In genomic region chr2:35131491-35131890, GRCm38 (mm10) we compare ENCODE assay signal across 7 mouse cellular contexts. TPM values are rescaled to one million over a fixed set of nuclear protein-coding genes. Genes with fewer than 3 reads are reported as not detected.
DNase-seq lines count a peak whose midpoint lies in the region; ATAC-seq and TF ChIP-seq lines count a peak whose summit lies in the region.

No protein-coding gene starts in this region.

- DNase-seq in lung, adult 2 months = no peak
- no peak for DNase-seq in limb, embryonic 14.5 days (ENCODE audit: low spot score)
- no peak for DNase-seq in thymus, postnatal 0 days (ENCODE audit: low spot score)
- DNase-seq in frontal cortex, postnatal 36 days (ENCODE audit: low spot score in 2 of 2) = no peak

- H3K36me3 ChIP-seq in lung, embryonic 15.5 days = peaks cover 17% of the 10 kb centered on the region
- peaks cover 22% of the 10 kb centered on the region for H3K36me3 ChIP-seq in forebrain, embryonic 13.5 days (ENCODE audit: poor library complexity, severe bottlenecking)
- peaks cover 20% of the 10 kb centered on the region for H3K36me3 ChIP-seq in limb, embryonic 14.5 days (ENCODE audit: control insufficient read depth, insufficient read depth, low read length)
- peaks cover 5% of the 10 kb centered on the region; the same call in 1 of the 2 replicates for H3K36me3 ChIP-seq in stomach, embryonic 15.5 days

- no peak for TF ChIP-seq POLR2A in lung, adult 2 months (IDR thresholded peaks at IDR 0.05; ENCODE audit: borderline replicate concordance, extremely low read depth, low read depth, low read length)
- TF ChIP-seq POLR2A in limb, embryonic 14.5 days (IDR thresholded peaks at IDR 0.05; ENCODE audit: borderline replicate concordance, extremely low read depth, insufficient read depth, insufficient read length) = no peak

- H3K27me3 ChIP-seq in lung, embryonic 15.5 days = no peaks in the 10 kb centered on the region
- no peaks in the 10 kb centered on the region for H3K27me3 ChIP-seq in forebrain, embryonic 13.5 days
- no peaks in the 10 kb centered on the region for H3K27me3 ChIP-seq in limb, embryonic 14.5 days (ENCODE audit: control insufficient read depth, insufficient read depth, low read length)
- H3K27me3 ChIP-seq in stomach, embryonic 15.5 days (replicated peaks) = no peaks in the 10 kb centered on the region

- H3K4me1 ChIP-seq in lung, embryonic 15.5 days = peaks cover 18% of the 10 kb centered on the region
- H3K4me1 ChIP-seq in lung, adult 2 months (ENCODE audit: control insufficient read depth, insufficient read depth, low read length) = peaks cover 6% of the 10 kb centered on the region
- peaks cover 24% of the 10 kb centered on the region for H3K4me1 ChIP-seq in forebrain, embryonic 13.5 days
- H3K4me1 ChIP-seq in limb, embryonic 14.5 days (ENCODE audit: control insufficient read depth, insufficient read depth, low read length) = peaks cover 9% of the 10 kb centered on the region
- peaks cover 2% of the 10 kb centered on the region; the same call in 1 of the 2 replicates for H3K4me1 ChIP-seq in stomach, embryonic 15.5 days

- H3K27ac ChIP-seq in lung, embryonic 15.5 days = peak overlapping the region; percentile 87
- peak overlapping the region; percentile 40; the same call in 1 of the 2 replicates for H3K27ac ChIP-seq in forebrain, embryonic 13.5 days
- peak overlapping the region; percentile 84; the same call in 1 of the 2 replicates for H3K27ac ChIP-seq in limb, embryonic 14.5 days (replicated peaks; ENCODE audit: low read depth, low read length)
- peak overlapping the region; percentile 52; the same call in 1 of the 2 replicates for H3K27ac ChIP-seq in stomach, embryonic 15.5 days

- no peak for ATAC-seq in lung, embryonic 15.5 days (ENCODE audit: borderline replicate concordance, extremely low read depth, low FRiP score, low TSS enrichment)
- ATAC-seq in forebrain, embryonic 13.5 days = no peak
- ATAC-seq in limb, embryonic 14.5 days (ENCODE audit: low FRiP score, low read depth) = no peak
- ATAC-seq in stomach, embryonic 15.5 days (ENCODE audit: insufficient read depth, low FRiP score, low read depth) = no peak

- no peak for TF ChIP-seq CTCF in lung, adult 2 months (IDR thresholded peaks at IDR 0.05; ENCODE audit: insufficient read depth, low read length)

- peak overlapping the region; percentile 47 for H3K4me3 ChIP-seq in lung, embryonic 15.5 days
- no peak overlapping the region for H3K4me3 ChIP-seq in lung, adult 2 months (replicated peaks; ENCODE audit: extremely low read depth, low read depth, low read length)
- H3K4me3 ChIP-seq in forebrain, embryonic 13.5 days = peak overlapping the region; percentile 47; the same call in 1 of the 2 replicates
- H3K4me3 ChIP-seq in limb, embryonic 14.5 days (replicated peaks; ENCODE audit: low read length) = peak overlapping the region; percentile 39
- no peak overlapping the region; the same call in 1 of the 2 replicates for H3K4me3 ChIP-seq in stomach, embryonic 15.5 days (replicated peaks)

- H3K9me3 ChIP-seq in lung, embryonic 15.5 days = no peaks in the 10 kb centered on the region
- no peaks in the 10 kb centered on the region for H3K9me3 ChIP-seq in forebrain, embryonic 13.5 days (replicated peaks)
- H3K9me3 ChIP-seq in limb, embryonic 14.5 days (ENCODE audit: control insufficient read depth, low read length) = no peaks in the 10 kb centered on the region
- H3K9me3 ChIP-seq in stomach, embryonic 15.5 days = no peaks in the 10 kb centered on the region

- peak overlapping the region; percentile 68 for H3K4me2 ChIP-seq in lung, embryonic 15.5 days
- H3K4me2 ChIP-seq in forebrain, embryonic 13.5 days = peak overlapping the region; percentile 65
- peak overlapping the region; percentile 78 for H3K4me2 ChIP-seq in limb, embryonic 14.5 days (replicated peaks; ENCODE audit: low read depth, low read length, severe bottlenecking)
- H3K4me2 ChIP-seq in stomach, embryonic 15.5 days = peak overlapping the region; percentile 78

- no peak overlapping the region for H3K9ac ChIP-seq in lung, embryonic 15.5 days
- H3K9ac ChIP-seq in forebrain, embryonic 13.5 days = 0 out of 2 replicates have a peak overlapping the region, but pooled peaks have one; percentile 21
- peak overlapping the region; percentile 58; the same call in 1 of the 2 replicates for H3K9ac ChIP-seq in limb, embryonic 14.5 days (ENCODE audit: low read depth, low read length, severe bottlenecking)
- H3K9ac ChIP-seq in stomach, embryonic 15.5 days = no peak overlapping the region

RNA-seq across cellular contexts. Expression of gene Cntrl, which starts 22.2 kb away (rescaled TPM):
- polyA plus RNA-seq in lung, embryonic 15.5 days (2015; fragmentation: Nextera tagmentation; extraction: Ambion mirVana) = 25.5 and 26.3 TPM in 2 replicates
- 10.3 and 14.9 TPM in 2 replicates for polyA plus RNA-seq in lung, adult 2 months (2012; rRNA removed)
- polyA plus RNA-seq in forebrain, embryonic 13.5 days (2015; fragmentation: Nextera tagmentation; extraction: Ambion mirVana) = 27.8 and 30.2 TPM in 2 replicates
- polyA plus RNA-seq in limb, embryonic 14.5 days (2012; rRNA removed) = 31.2 and 39.3 TPM in 2 replicates
- 18.8 and 24.8 TPM in 2 replicates for polyA plus RNA-seq in limb, embryonic 14.5 days (2014; fragmentation: Nextera tagmentation; extraction: Ambion mirVana)
- 20.9 and 22.1 TPM in 2 replicates for polyA plus RNA-seq in stomach, embryonic 15.5 days (2015; fragmentation: Nextera tagmentation; extraction: Ambion mirVana)
- polyA plus RNA-seq in thymus, postnatal 0 days (2015; fragmentation: Nextera tagmentation; extraction: Ambion mirVana) = 40.7 and 47.2 TPM in 2 replicates

RNA-seq across cellular contexts. Expression of gene AI182371, which starts 30.1 kb away (rescaled TPM):
- 0.30 and 0.66 TPM in 2 replicates for polyA plus RNA-seq in lung, embryonic 15.5 days (2015; fragmentation: Nextera tagmentation; extraction: Ambion mirVana)
- 0.80 and 1.3 TPM in 2 replicates for polyA plus RNA-seq in lung, adult 2 months (2012; rRNA removed)
- polyA plus RNA-seq in forebrain, embryonic 13.5 days (2015; fragmentation: Nextera tagmentation; extraction: Ambion mirVana) = 0.18 and 0.34 TPM in 2 replicates
- polyA plus RNA-seq in limb, embryonic 14.5 days (2012; rRNA removed) = 0.98 and 1.1 TPM in 2 replicates
- polyA plus RNA-seq in limb, embryonic 14.5 days (2014; fragmentation: Nextera tagmentation; extraction: Ambion mirVana) = not detected in 2 replicates
- 0.86 and 2.6 TPM in 2 replicates for polyA plus RNA-seq in stomach, embryonic 15.5 days (2015; fragmentation: Nextera tagmentation; extraction: Ambion mirVana)
- polyA plus RNA-seq in thymus, postnatal 0 days (2015; fragmentation: Nextera tagmentation; extraction: Ambion mirVana) = 0.33 and 0.53 TPM in 2 replicates

Comparison
In these comparisons a context has a peak if more than half of its experiments do, and no peak if none do; other contexts are left out.
1. H3K4me3 ChIP-seq: peak in lung, embryonic 15.5 days (single experiment), forebrain, embryonic 13.5 days (single experiment) and limb, embryonic 14.5 days (single experiment); none in lung, adult 2 months (single experiment) and stomach, embryonic 15.5 days (single experiment).
2. H3K9ac ChIP-seq: peak in forebrain, embryonic 13.5 days (single experiment) and limb, embryonic 14.5 days (single experiment); none in lung, embryonic 15.5 days (single experiment) and stomach, embryonic 15.5 days (single experiment).
3. Peak in every context shown above with its lines, with median percentiles within 50 percentile points of each other: H3K27ac ChIP-seq and H3K4me2 ChIP-seq.